Mouse (Mus musculus): Measurements from ENCODE around the gene Prr15l.

Gene Prr15l

GRCm38 (mm10) chr11:96919003-96919402 lies 8.9 kb upstream of the Prr15l start:
- in situ Hi-C loops (cut with MboI) = no loop called here

DNA sequence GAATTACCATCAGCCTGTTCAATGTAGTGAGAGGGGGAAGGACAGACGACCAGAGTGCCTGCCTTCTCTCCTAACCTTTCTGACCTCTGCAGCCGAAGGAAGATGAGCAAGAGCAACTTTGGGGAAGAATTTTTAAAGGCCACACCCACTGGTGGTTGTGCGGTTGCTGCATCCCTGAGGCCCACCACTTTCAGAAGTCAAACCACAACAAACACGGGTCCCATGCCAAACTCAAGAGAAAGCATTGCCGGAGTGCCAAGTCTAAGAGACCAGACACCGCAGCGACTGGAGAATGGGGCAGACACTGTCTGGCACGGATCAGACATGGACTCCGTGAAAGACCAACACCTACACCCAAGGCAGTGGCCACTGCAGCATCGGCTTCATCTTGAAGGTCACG lies 3.0 kb upstream of the Prr15l start:
- in situ Hi-C loops (cut with MboI) = no loop called here

DNA sequence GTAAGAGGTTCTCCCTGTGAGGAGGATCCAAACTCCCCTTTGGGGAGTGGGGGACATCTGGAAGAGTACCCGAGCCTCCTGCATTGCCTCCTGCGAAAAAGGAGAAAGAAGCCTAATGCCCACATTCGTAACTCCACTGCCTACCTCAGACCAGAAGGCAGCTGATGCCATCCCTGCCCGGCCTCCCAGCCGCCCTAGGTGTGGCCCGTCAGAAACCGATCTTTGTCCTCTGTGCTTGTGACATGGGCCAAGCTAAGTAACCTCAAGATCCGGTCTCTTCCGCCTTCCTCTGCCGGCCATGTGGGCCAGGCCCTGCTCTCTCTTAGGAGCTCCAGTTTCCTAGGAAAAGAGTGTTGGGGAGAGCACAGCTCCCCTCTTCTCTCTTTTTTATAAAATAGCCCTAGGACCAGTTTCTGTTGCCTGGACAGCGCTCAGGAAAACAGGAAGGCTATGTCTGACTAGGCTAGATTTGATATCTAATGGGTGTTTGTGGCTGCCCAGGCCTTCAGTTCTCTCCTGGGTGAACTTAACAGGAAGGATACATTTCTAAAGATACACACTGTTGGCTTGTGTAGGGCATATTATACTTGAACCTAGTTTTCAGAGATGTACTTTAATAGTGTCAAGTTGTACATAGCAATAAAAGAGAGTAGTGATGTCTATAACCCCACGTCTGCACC lies 2.3 kb upstream of the Prr15l start:
- in situ Hi-C loops (cut with MboI) = no loop called here

- in situ Hi-C loops (cut with MboI) = no loop called here
Measured at GRCm38 (mm10) chr11:96926587-96926986, 1.3 kb upstream of the Prr15l start.

- in situ Hi-C loops (cut with MboI) = no loop called here
Measured at GRCm38 (mm10) chr11:96928691-96929090, 787 bp downstream of the Prr15l start.

GRCm38 (mm10) chr11:96929096-96929765 lies 1.3 kb downstream of the Prr15l start:
- in situ Hi-C loops (cut with MboI) = no loop called here

DNA sequence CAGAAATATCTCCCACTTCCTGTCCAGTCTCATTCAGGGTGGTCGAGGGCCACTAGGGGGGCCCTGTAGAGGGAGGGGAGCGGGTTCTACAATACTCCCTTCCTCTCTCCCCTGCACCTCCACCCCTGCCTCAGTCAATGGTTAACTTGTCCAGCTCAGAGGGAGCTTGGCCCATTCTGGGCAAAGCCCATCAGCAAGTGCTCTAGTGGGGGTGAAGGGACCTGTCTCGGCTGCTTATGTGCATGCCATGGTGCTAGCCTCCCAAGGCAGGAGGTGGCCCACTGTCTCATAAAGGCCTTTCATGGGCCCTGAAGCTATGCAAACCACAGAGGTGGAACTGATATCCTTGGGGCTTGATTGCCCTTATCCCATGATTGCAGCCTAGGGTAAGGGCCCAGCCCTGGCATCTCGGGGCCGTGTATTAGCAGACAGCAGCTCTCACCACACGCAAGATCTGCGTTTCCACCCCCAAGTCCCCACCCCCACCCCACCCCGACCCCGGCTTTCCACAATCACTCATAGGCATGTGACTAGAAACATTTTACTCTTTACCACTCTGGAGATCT lies 1.9 kb downstream of the Prr15l start:
- in situ Hi-C loops (cut with MboI) = no loop called here

GRCm38 (mm10) chr11:96931327-96932062 lies 3.6 kb downstream of the Prr15l start:
- in situ Hi-C loops (cut with MboI) = no loop called here

DNA sequence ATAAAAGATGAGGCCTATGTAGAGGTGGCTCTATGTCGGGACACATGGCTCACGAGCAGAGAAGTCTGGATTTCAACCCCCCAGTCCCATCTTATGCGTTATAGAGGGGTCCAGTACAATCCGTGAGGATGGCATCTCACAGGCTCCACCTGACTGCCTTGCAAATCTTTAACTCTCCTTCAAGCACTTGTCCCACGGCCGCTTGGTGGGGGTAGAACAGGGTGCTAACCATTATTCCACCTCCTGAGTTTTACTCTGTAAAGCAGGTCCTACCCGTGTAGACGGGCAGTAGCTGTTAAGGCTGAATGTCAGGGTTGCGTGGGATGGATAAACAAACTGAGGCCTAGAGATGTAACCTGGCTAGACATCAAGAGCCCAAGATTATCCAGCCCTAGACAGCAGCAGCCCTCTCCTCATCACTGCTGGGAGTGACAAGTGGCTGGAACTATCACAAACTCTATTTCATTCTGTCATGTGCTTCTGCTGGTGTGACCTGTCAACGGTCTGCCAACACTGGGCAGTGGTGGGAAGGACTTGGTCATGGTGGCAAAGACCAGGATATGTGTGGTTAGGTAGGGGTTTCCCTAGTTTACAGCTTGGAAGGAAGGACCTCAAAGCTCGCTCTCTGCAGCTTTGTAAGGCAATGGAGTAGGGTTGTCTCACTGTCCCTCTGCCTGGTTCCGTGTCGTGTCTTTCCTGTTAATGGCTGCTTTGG lies 5.8 kb downstream of the Prr15l start:
- in situ Hi-C loops (cut with MboI) = no loop called here

DNA sequence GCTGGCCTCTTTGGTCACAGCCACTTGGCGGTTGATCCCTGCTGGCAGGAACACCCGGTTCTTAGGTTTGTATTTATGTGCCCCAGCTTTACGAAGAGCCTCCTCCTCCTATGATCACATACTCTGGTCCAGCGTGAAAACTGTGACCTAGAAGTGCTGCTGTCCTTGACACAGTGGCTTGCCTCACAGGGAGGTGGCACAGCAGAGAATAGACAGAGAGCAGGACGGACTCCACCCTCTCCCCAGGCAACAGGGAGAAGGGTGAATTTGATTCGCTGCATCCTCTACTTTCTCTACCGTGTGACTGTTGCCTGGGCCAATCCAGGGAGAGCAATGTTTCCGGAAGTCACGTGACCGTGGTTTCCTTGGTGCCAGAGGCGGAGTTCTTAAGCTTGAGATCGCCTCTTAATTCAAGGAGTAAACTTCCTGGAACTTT lies 7.0 kb downstream of the Prr15l start:
- in situ Hi-C loops (cut with MboI) = no loop called here

DNA sequence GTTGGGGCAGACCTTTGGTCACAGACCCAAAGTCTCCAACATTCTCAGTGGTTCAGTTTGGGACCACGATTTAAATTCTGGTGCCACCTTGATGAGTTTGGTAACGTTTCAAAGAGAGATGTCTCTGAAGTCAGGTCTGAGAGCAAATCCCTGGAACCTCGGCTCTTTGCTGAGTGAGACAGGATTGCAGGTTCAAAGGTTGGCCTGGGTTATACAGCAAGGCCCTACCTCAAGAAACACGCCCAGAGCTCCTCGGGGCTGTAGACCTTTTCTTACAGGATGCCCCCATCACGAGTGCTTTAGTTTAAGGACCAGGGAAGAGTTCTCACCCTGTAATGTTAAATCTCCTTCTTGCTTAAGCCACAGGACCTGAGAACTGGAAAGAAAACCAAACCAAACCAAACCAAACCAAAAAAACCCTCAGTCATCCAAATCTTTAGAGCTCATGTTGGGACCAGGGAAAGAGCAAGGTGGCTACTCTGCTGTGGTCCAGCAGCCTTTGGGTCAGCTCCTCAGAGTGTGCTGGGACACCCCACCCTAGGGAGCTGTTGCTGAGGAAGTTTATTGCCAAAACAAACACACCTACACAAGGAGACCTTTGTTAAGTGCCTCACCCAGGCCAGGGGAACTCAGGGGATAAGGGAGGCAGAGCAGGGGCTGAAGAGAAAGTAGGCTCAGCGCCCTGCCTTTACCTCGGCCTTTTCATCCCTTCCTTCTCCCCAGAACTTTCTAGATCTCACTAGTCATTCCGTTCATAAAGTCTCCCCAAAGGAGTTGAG lies 8.2 kb downstream of the Prr15l start:
- in situ Hi-C loops (cut with MboI) = no loop called here

DNA sequence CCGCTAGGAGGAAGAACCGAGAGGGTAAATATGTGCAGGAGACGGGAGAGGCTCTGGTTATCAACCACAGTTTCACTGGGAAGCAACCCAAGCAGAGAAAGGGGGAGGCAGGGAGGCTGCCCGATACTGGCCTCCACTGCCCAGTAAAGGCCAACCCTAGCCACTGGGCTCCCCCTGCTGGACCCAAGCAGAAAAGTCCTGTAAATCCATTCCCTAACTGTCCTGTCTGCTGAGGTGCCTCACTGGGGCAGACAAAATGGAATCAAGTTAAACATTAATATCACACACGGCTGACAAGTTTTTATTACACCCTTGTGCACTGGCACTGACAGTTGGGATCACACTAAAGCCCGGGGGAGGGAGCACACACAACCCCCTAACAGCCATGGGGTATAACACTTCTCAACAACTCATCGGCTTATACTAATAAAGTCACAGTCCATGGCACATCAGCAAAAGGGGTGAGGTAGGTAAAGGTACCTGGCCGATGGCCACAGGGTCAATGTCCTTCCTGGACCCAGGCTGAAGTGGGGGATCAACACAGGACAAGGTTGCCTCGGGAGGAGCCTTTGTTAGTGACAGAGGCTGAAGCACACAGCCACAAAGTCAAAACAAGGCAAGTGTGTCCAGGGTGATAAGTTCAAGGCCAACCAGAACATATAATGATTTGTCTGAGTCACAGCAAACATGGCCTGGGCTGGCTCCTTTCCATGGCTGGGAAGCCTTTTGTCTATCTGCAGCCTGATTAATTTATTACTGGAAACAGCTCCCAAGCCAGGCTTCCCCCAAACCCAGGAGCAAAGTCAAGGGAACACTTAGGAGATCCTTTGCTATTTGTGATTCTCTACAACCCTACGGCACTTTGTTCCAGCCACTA lies 9.9 kb downstream of the Prr15l start:
- in situ Hi-C loops (cut with MboI) = no loop called here

GRCm38 (mm10) chr11:96938426-96938800 lies 10.5 kb downstream of the Prr15l start:
- in situ Hi-C loops (cut with MboI) = no loop called here

- in situ Hi-C loops (cut with MboI) = no loop called here
Measured at GRCm38 (mm10) chr11:96940578-96941465, 12.9 kb downstream of the Prr15l start.

- in situ Hi-C loops (cut with MboI) = no loop called here
Measured at GRCm38 (mm10) chr11:96941989-96942590, 14.2 kb downstream of the Prr15l start.

DNA sequence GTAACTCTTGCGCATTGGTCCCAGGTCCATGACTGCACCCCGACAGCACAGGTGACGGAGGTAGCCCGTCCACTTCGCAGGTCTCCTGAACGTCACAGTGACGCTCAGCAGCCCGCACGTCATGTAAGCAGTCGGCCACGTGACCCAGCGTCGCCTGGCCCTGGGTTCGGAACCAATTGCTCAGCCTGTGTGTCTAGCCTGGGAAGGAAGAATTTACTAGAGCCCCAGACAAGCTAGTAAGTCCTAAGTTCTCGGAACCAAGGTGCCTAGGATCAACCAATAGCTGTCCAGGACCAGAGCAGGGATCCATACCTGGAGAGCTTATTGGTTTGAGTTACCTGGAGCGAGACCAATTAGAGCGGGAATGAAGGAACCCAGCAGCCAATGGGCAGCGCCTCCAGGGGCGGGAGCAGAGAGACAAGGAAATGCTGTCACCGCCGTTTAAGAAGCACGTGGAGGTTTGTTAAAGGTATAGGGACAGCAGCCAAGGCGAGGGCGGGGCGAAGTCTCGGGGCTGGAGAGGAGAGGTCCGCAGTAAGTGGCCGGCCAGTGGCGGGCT lies 15.9 kb downstream of the Prr15l start, which contains the start of gene Pnpo:
Gene Pnpo (minus strand): TSS at position 241 of the 559 bp plus-strand sequence.
- in situ Hi-C loops (cut with MboI) = no loop called here

- in situ Hi-C loops (cut with MboI) = no loop called here
Measured at GRCm38 (mm10) chr11:96944844-96945580, 17.1 kb downstream of the Prr15l start.

DNA sequence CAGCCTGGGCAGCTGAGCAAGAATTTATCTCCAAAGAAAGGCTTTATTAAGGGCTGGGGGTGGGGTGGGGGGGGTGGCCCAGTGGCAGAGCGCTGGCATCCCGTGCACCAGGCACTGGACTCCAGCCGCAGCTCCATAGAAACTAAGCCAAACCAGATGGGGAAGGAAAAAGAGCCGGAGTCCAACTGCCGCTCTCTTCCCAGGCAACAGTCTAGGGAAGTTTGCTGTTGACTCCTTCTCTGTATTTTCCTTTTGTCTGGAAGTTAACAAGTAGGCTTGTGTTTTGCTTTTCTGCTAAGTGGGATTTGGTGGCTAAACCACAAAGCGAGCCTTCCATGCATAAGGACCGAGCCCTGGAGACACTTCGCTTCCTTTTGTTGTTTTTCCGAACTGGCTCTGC lies 18.6 kb downstream of the Prr15l start:
- in situ Hi-C loops (cut with MboI) = no loop called here

Data from mature B cell (primary cell).